Mouse (Mus musculus): ENCODE results near the gene Agap1. TPM values are rescaled to one million over a fixed set of nuclear protein-coding genes. Genes with fewer than 3 reads are reported as not detected.

The Agap1 gene
- polyA plus RNA-seq, 1 experiment from 2014 or later = 24.6 TPM

DNA sequence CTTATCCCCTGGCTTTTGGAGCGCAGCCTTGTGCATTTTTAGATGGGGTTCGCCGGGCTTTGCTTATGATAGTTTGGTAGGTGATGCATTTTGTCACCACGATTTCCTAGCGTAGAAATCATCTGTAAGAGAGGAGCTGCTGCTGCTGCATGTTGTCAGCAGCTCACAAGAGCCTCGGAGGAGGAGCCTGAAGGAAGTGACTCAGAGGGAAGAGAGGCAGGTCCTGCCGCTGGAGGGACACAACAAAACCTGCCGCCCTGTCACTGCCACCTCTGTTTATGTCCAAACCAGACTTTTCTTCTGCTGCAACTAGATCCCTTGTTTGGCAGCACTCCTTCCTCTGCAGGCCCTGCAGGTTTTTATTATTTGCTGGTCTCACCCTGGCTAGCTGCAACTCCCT, 8.5 kb downstream of the Agap1 start:
- Histone ChIP-seq H3K27ac (no peak overlapping the region), H3K36me3 (no peaks in the 10 kb centered on the region), H3K9me3 (0 out of 2 replicates have a peak, but pooled peaks cover 6% of the 10 kb centered on the region), H3K4me1 (peaks cover 41% of the 10 kb centered on the region), H3K4me3 (no peak overlapping the region), H3K4me2 (replicated peaks) (no peak overlapping the region), H3K9ac (no peak overlapping the region), H3K27me3 (no peaks in the 10 kb centered on the region)
- 47% methylated on average over 8 of the region's 8 CpGs for WGBS
- no peak for ATAC-seq (ENCODE audit: insufficient number of reproducible peaks, insufficient read depth, low FRiP score, low TSS enrichment)

DNA sequence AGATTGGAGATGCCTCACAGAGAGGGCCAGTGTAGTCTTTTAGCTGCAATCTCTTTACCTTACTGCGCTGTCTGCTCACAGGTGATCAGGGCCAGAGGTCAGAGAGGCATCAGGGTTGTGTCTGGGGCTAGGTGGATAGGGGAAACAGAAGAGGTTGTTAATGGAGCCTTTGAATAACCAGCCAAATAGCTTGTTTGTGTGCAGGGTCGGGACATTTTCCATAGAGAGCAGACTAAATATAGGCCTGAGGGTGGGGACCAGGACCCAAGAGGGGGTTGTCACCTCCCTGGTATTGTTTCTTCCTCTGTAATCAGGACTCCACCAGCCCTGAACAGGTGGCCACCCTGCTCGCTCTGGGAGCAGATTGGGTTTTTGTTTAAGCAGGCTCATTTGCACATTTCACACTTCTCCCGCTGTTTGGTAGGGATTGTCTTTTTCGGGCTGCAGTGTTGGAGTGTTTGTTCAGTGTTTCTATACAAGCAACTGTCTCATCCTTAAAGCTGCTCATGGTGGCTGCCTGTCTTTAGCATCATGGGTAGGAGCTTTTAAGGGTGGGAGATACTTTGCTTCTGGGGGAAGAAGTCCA, 10.9 kb downstream of the Agap1 start:
- H3K9ac ChIP-seq = no peak overlapping the region
- no peak overlapping the region for H3K4me3 ChIP-seq
- no peaks in the 10 kb centered on the region for H3K36me3 ChIP-seq
- ATAC-seq (ENCODE audit: insufficient number of reproducible peaks, insufficient read depth, low FRiP score, low TSS enrichment) = no peak
- H3K4me2 ChIP-seq (replicated peaks) = no peak overlapping the region
- no peak overlapping the region for H3K27ac ChIP-seq
- WGBS = 42% methylated on average over 5 of the region's 5 CpGs
- H3K27me3 ChIP-seq = no peaks in the 10 kb centered on the region
- H3K4me1 ChIP-seq = peaks cover 55% of the 10 kb centered on the region
- no peaks in the 10 kb centered on the region for H3K9me3 ChIP-seq

DNA sequence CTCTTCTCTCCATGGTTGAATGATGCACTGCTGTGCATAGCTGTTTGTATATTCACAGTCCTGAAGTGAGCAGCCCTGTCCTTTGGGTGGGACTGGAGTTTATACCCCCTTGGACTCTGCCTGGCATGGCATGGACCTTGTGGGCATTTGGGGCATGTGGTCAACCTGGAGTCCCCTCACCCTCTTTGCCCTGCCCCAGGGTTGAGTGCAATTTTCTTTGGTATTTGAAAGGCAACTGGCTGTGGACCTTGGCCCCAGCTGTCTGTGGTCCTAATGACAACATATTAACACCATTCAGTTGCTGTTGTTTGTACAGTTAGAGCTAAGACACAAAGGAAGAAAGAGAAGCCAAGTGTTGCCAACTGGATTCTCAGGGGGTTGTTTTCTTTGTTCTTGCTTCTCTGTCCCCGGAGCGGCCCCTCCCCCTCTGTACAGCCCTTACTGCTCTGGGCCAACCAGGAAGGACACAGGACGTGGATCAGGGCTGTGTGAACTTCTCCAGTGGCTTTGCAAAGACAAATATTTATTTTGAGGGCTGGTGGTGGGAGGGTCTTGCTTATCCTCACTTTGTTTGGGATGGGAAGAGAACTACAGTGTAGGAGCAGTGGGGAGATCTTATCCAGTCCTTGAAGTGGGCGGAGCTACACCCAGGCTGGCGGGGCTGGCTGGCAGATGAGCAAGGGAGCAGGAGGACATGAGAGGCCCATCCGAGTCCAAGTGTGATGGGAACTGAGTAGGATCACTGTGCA, 12.9 kb downstream of the Agap1 start:
- WGBS = 37% methylated on average over 6 of the region's 6 CpGs
- no peak overlapping the region for H3K27ac ChIP-seq
- H3K27me3 ChIP-seq = no peaks in the 10 kb centered on the region
- H3K4me3 ChIP-seq = no peak overlapping the region
- ATAC-seq (ENCODE audit: insufficient number of reproducible peaks, insufficient read depth, low FRiP score, low TSS enrichment) = peak; percentile 24; the same call in 1 of the 2 replicates
- no peak overlapping the region for H3K4me2 ChIP-seq (replicated peaks)
- H3K9ac ChIP-seq = no peak overlapping the region
- no peaks in the 10 kb centered on the region for H3K9me3 ChIP-seq
- H3K36me3 ChIP-seq = no peaks in the 10 kb centered on the region
- peaks cover 71% of the 10 kb centered on the region for H3K4me1 ChIP-seq

DNA sequence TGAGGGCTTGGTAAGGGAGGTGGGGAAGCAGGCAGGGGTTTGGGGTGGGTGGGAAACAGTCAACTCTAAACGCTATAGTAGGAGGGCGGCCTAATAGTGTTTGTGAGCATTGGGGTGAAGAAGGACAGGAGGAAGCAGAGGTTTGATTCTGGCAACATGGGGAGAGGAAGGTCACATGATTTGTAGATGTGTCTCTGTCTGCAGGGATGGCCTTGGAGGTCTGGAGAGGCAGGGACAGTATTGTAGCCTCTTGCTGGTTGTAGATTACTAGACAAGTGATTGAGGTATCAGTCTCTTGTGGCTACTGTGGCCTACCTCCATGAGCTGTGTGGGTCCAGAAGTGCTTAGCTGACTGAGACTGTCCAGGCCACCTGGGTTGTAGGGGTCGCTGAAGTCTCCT, 13.5 kb downstream of the Agap1 start:
- Histone ChIP-seq H3K4me2 (replicated peaks) (no peak overlapping the region), H3K36me3 (no peaks in the 10 kb centered on the region), H3K27me3 (no peaks in the 10 kb centered on the region), H3K9me3 (no peaks in the 10 kb centered on the region), H3K4me1 (peaks cover 66% of the 10 kb centered on the region), H3K4me3 (no peak overlapping the region), H3K9ac (no peak overlapping the region), H3K27ac (no peak overlapping the region)
- ATAC-seq (ENCODE audit: insufficient number of reproducible peaks, insufficient read depth, low FRiP score, low TSS enrichment) = no peak
- 78% methylated on average over 3 of the region's 3 CpGs for WGBS

DNA sequence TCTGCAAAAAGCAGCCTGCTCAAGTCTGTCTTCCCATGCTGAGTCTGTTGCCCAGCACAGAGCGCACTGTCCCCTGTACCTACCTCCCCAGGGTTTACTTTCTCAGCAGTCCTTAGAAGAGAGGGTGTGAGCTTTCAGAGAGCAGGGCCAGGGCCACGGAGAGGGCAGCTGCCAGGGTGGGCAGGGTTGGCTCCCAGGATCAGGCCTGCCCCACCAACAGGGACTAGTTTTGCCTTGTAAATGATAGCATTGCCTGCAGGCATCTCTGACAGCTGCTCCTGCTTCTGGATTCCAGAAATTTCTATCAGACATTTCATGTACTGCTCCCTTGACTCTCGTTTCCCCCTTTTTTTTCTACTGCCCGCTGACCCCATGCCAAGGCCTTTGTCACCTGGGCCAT, 16.8 kb downstream of the Agap1 start:
- 54% methylated on average over 4 of the region's 4 CpGs for WGBS
- Histone ChIP-seq H3K4me3 (no peak overlapping the region), H3K27ac (peak overlapping the region; percentile 6; the same call in 1 of the 2 replicates), H3K27me3 (no peaks in the 10 kb centered on the region), H3K4me2 (replicated peaks) (no peak overlapping the region), H3K4me1 (peaks cover 56% of the 10 kb centered on the region), H3K9me3 (no peaks in the 10 kb centered on the region), H3K9ac (no peak overlapping the region), H3K36me3 (no peaks in the 10 kb centered on the region)
- ATAC-seq (ENCODE audit: insufficient number of reproducible peaks, insufficient read depth, low FRiP score, low TSS enrichment) = no peak

DNA sequence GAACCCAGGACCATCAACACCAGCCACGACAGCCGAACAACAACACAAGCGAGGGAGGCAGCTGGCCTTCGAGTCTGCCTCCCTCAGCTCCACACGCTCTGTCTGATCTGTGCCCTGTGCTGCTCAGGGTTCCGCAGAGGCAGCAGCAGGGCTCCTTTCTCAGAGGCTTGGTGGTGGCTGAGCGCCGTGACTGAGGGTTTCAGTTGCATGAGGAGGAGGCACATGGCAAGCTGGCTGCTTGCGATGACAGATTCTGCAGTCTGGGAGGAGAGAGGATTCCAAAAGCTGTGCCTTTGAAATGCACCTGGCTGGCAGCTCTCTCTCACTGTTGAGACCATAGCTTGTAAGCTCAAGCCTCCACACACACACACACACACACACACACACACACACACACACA, 17.3 kb downstream of the Agap1 start:
- Histone ChIP-seq H3K9me3 (no peaks in the 10 kb centered on the region), H3K4me1 (peaks cover 52% of the 10 kb centered on the region), H3K27ac (peak overlapping the region; percentile 6; the same call in 1 of the 2 replicates), H3K27me3 (no peaks in the 10 kb centered on the region), H3K36me3 (no peaks in the 10 kb centered on the region), H3K4me2 (replicated peaks) (no peak overlapping the region), H3K4me3 (no peak overlapping the region), H3K9ac (no peak overlapping the region)
- WGBS = 73% methylated on average over 9 of the region's 9 CpGs
- ATAC-seq (ENCODE audit: insufficient number of reproducible peaks, insufficient read depth, low FRiP score, low TSS enrichment) = no peak

DNA sequence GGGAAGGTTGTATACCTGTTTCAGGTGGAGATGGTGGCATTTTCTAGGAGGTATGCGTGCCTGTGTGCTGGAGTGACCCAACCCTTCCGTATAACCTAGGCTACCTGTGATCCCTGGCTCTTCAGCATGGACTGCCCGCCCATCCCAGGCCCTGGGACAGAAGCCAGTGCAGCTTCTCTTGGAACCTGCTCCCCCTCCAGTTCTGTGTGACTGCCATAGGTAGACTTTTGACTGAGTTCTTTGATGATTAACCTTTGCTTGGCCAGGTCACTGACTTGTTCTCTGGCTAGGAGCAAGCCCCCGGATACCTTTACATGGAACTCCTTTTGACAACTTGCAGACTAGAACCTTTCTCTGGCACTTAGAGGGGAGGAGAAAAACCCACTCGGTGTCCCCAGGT, 19.3 kb downstream of the Agap1 start:
- Histone ChIP-seq H3K4me2 (replicated peaks) (no peak overlapping the region), H3K9ac (no peak overlapping the region), H3K36me3 (no peaks in the 10 kb centered on the region), H3K9me3 (no peaks in the 10 kb centered on the region), H3K27me3 (no peaks in the 10 kb centered on the region), H3K4me1 (peaks cover 32% of the 10 kb centered on the region), H3K27ac (no peak overlapping the region), H3K4me3 (no peak overlapping the region)
- WGBS = 70% methylated on average over 5 of the region's 5 CpGs
- no peak for ATAC-seq (ENCODE audit: insufficient number of reproducible peaks, insufficient read depth, low FRiP score, low TSS enrichment)

DNA sequence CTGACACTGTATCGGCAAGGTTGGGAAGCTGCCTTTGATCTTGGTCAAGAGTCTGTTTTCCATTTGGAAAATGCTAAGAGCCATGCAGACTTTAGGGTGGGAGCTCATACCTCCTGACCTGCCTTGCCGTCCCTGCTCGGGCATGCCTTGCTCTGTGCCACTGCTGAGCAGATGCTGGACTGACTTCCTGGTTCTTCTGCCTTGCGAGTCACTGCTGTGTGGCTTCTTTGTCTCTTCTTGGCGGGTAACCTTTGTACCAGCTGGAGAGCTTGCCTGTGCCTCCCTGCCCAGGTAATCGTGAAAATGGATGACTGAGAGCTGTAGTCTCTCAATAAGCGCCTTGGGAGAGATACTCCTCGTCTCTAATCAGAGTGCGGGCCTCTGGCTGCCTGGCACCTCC, 20.2 kb downstream of the Agap1 start:
- Histone ChIP-seq H3K4me3 (no peak overlapping the region), H3K9ac (no peak overlapping the region), H3K9me3 (no peaks in the 10 kb centered on the region), H3K27me3 (no peaks in the 10 kb centered on the region), H3K27ac (no peak overlapping the region), H3K36me3 (no peaks in the 10 kb centered on the region), H3K4me2 (replicated peaks) (no peak overlapping the region), H3K4me1 (peaks cover 29% of the 10 kb centered on the region)
- ATAC-seq (ENCODE audit: insufficient number of reproducible peaks, insufficient read depth, low FRiP score, low TSS enrichment) = no peak
- 54% methylated on average over 9 of the region's 9 CpGs for WGBS

DNA sequence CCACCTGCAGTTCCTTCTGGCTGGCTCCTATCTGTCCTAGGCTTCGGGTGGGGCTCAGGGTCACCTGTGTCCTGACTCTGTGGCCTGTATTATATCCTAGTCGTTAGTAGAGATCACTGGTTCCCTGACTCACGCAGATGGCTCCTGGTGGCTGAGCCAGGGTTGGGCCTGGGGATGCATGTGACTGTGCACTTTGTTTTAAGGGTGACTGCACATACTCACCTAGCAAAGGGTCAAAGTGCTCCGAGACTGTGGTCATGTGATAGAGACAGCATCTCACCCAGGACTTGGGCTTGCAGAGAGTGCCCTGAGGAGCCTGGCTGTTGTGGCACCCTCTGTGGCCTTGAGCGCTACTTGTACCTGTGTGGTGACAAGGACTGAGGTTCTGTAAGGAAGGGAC, 22.4 kb downstream of the Agap1 start:
- 81% methylated on average over 5 of the region's 5 CpGs for WGBS
- Histone ChIP-seq H3K27me3 (no peaks in the 10 kb centered on the region), H3K4me3 (no peak overlapping the region), H3K36me3 (no peaks in the 10 kb centered on the region), H3K9me3 (no peaks in the 10 kb centered on the region), H3K27ac (no peak overlapping the region), H3K4me1 (peaks cover 28% of the 10 kb centered on the region), H3K9ac (no peak overlapping the region), H3K4me2 (replicated peaks) (no peak overlapping the region)
- ATAC-seq (ENCODE audit: insufficient number of reproducible peaks, insufficient read depth, low FRiP score, low TSS enrichment) = no peak

DNA sequence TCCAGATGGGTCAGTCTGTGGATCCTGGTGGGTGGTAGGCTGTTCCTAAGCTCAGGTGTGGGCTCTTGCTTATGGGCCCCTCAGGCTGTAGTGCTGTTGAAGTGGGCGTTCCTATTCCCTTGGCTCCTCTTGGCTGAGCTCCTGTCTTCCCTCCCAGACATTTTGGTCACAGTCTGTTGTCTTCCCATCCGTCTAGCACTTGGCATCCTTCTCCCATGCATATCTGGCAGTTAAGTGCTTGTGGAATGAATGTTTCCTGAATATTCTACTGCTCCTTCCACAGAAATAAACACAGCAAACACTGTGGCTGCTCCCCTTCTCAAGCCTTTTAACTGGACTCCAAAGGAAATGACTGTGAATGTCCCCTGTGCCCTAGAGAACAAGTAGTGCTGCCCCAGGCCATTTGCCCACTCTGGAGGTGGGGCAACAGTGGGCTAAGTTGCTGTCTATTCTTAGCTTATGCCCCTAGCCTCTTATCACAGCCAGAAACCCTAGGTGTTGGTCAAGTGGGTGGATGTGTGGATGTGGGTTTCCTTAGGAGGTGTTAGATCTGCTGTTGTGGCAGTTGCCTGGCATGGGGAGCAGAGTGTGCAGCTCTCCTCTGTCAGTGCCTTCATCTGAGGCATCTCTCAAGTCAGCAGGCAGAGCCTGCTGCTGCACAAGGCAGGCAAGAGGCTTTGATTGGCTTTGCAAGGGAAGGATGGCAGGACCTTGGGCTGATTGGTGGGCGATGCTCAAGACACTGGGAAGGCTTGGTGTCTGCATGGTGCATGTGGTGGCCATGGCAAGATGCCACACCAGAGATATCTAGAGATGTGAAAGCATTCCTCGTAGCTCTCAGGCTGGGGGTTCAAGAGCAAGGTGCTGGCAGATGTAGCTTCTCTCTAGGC, 24.2 kb downstream of the Agap1 start:
- no peak overlapping the region for H3K4me3 ChIP-seq
- H3K36me3 ChIP-seq = no peaks in the 10 kb centered on the region
- ATAC-seq (ENCODE audit: insufficient number of reproducible peaks, insufficient read depth, low FRiP score, low TSS enrichment) = no peak
- no peak overlapping the region for H3K9ac ChIP-seq
- peaks cover 34% of the 10 kb centered on the region for H3K4me1 ChIP-seq
- no peak overlapping the region for H3K4me2 ChIP-seq (replicated peaks)
- no peaks in the 10 kb centered on the region for H3K27me3 ChIP-seq
- 86% methylated on average over 4 of the region's 4 CpGs for WGBS
- no peaks in the 10 kb centered on the region for H3K9me3 ChIP-seq
- H3K27ac ChIP-seq = no peak overlapping the region

DNA sequence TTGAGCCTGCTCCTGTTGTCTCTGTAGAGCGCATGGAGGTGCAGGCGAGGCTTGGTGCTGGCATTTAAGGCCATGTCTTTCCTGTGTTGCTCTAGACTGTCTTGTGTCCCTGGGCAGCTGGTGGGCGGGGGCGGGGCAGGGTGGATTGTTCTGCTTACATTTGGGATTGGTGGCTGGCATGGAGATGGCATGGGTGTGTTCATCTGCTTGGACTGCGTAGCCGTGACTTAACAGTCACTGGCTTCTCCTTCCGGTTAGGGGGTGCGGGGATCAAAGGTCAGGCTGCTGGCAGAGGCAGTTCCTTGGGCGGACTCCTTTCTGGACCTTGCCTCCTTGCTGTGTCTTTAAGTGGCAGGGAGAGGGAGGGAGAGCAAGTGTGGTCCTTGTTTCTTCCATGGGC, 26.5 kb downstream of the Agap1 start:
- ATAC-seq (ENCODE audit: insufficient number of reproducible peaks, insufficient read depth, low FRiP score, low TSS enrichment) = no peak
- Histone ChIP-seq H3K4me2 (replicated peaks) (no peak overlapping the region), H3K36me3 (no peaks in the 10 kb centered on the region), H3K4me1 (peaks cover 28% of the 10 kb centered on the region), H3K27me3 (no peaks in the 10 kb centered on the region), H3K27ac (no peak overlapping the region), H3K9ac (no peak overlapping the region), H3K4me3 (no peak overlapping the region), H3K9me3 (no peaks in the 10 kb centered on the region)
- 64% methylated on average over 9 of the region's 9 CpGs for WGBS

DNA sequence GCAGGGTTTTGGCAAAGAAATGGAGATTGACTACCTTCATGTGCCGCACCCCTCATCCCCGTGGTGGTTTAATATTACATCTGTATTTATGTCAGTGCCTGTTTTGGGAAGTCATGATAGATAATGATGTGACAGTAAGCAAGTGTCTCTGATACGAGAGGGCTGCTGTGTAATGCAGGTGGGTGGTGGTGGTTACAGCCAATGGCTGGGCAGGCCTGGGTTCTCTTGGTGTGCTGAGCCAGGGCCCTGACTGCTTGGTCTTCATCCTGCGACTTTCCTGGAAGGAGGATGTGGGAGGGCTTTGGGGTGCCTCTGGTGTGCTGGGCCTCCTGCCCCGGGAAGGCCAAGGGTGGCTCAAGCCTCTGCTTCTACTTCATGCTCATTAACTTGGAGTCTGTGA, 28.2 kb downstream of the Agap1 start:
- no peak overlapping the region for H3K9ac ChIP-seq

More for the DNA sequence above, 28.2 kb downstream of the Agap1 start:
- H3K4me3 ChIP-seq = no peak overlapping the region
- no peaks in the 10 kb centered on the region for H3K36me3 ChIP-seq
- peaks cover 36% of the 10 kb centered on the region for H3K4me1 ChIP-seq
- H3K27ac ChIP-seq = no peak overlapping the region
- 56% methylated on average over 5 of the region's 5 CpGs for WGBS
- H3K9me3 ChIP-seq = no peaks in the 10 kb centered on the region
- ATAC-seq (ENCODE audit: insufficient number of reproducible peaks, insufficient read depth, low FRiP score, low TSS enrichment) = no peak
- no peaks in the 10 kb centered on the region for H3K27me3 ChIP-seq
- no peak overlapping the region for H3K4me2 ChIP-seq (replicated peaks)

Data from embryonic facial prominence, embryonic 12.5 days (tissue).